Mouse (Mus musculus): ENCODE measurements around the gene Ppbp. TPM values are rescaled to one million over a fixed set of nuclear protein-coding genes. Genes with fewer than 3 reads are reported as not detected.

Gene Ppbp
- total RNA-seq (2015; ENCODE audit: low replicate concordance), result 10.0 and 10.8 TPM in 2 replicates
- 1.7 TPM in 1 of 2 replicates, not detected in the other for total RNA-seq (2017; ENCODE audit: low replicate concordance)

- ATAC-seq (replicated peaks; ENCODE audit: low FRiP score, poor library complexity, severe bottlenecking), result no peak
Measured at GRCm38 (mm10) chr5:90768218-90768617, at the start of gene Ppbp. Gene Ppbp, plus strand, starts transcription at chr5:90768518.

GRCm38 (mm10) chr5:90722656-90723055, 45.7 kb upstream of the Ppbp start:
- no peak for ATAC-seq (replicated peaks; ENCODE audit: low FRiP score, poor library complexity, severe bottlenecking)

- no peak for ATAC-seq (replicated peaks; ENCODE audit: low FRiP score, poor library complexity, severe bottlenecking)
Measured at GRCm38 (mm10) chr5:90728254-90728653, 40.1 kb upstream of the Ppbp start.

DNA sequence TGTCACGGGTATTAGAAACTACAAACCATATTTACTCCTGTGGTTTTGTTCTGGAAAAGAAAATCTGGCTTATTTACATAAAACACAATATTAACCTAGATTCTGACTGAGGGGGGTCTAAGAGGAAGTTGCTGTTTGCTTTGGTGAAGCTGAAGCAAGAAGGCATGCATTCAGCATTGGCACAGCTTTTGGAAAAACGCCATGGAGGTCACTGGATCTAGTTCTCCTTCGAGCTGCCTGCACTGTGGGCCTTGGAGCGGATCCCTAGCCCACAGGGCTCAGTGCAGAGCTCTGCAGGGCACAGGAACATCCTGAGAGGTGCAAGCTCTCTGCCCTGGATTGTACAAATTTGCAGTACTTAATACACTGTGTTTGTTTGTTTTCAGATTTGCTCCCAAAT, 36.8 kb upstream of the Ppbp start:
- no peak for ATAC-seq (replicated peaks; ENCODE audit: low FRiP score, poor library complexity, severe bottlenecking)

DNA sequence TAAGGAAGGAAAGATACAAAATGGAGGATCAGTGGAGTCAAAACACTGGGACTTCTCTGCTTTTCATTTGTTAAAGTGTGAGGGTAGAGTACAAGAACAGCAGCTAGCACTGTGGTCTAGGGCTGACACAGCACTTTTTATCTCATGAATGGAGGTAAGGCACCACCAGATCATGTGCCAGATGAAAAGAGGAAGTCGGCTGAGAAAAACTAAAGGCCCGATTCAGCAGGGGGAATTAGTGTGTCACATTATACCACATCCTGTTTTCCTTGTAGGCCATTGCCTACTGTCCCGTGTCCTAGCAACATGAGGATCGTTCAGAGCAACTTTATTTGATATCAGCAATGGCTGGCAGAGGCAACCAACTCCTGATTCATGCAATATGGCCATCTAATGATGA, 26.3 kb upstream of the Ppbp start:
- no peak for ATAC-seq (replicated peaks; ENCODE audit: low FRiP score, poor library complexity, severe bottlenecking)

DNA sequence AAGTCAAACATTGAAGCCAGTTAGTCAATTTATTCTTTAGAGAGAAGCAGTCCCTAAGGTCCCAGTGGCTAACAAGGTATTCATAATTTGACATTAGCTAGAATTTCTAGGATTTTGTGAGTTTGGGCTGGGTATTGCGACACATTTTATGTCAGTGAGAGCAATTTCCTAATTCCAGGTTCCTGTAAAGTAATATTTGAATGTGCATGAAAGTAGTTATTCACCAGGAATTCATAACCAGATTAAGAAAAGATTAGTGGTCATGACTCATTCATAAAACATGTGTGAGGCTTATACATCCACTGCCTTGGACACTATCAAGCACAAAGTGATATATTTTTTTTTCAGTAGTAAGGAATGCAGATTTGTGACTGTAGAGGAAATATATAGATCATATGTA, 14.4 kb upstream of the Ppbp start:
- no peak for ATAC-seq (replicated peaks; ENCODE audit: low FRiP score, poor library complexity, severe bottlenecking)

GRCm38 (mm10) chr5:90758020-90758605, 10.2 kb upstream of the Ppbp start:
- no peak for ATAC-seq (replicated peaks; ENCODE audit: low FRiP score, poor library complexity, severe bottlenecking)

DNA sequence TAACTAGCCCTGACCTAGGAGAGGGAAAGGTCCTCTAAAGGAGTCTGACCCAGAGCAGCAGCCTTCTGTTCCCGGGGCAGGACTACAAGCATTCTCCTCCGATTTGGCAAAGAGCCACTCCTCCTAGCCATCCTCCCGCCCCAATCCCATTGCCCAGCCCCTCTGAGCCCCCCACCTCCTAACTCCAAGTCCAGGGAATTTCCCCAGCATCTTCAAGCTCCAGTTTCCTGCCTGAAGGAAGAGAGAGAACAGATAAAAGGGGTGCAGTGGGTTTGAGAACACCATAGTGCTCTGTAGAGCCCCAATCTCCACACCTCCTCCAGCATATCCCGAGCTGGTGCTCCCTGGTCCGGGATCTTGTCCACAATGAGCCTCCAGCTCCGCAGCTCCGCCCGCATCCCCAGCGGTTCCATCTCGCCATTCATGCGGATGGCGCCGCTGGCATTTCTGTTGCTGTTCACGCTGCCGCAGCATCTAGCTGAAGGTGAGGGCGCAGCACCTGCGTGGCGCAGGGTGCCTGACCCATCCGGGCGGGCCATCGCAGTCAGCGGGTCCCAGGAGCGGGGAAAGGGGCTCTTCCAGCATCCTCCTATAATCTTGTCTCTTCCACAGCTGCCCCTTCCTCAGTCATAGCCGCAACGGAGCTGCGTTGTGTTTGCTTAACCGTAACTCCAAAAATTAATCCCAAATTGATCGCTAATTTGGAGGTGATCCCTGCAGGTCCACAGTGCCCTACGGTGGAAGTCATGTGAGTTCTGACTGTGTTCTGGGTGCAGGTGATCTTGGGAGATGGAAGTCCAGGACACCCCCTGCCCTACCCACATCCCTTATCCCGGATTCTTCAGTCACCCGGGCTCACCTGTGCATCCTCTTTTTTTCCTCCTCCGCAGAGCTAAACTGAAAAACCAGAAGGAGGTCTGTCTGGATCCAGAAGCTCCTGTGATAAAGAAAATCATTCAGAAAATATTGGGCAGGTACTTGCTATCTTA, 8.9 kb upstream of the Ppbp start, which contains the start of gene Cxcl5:
Cxcl5 (plus strand) TSS at position 284 of the 989 bp plus-strand sequence.
- no peak for ATAC-seq (replicated peaks; ENCODE audit: low FRiP score, poor library complexity, severe bottlenecking)

- ATAC-seq (replicated peaks; ENCODE audit: low FRiP score, poor library complexity, severe bottlenecking), result no peak
Measured at GRCm38 (mm10) chr5:90760303-90760702, 8.0 kb upstream of the Ppbp start.

GRCm38 (mm10) chr5:90760844-90761243, 7.5 kb upstream of the Ppbp start:
- no peak for ATAC-seq (replicated peaks; ENCODE audit: low FRiP score, poor library complexity, severe bottlenecking)

- no peak for ATAC-seq (replicated peaks; ENCODE audit: low FRiP score, poor library complexity, severe bottlenecking)
Measured at GRCm38 (mm10) chr5:90761834-90762233, 6.5 kb upstream of the Ppbp start.

GRCm38 (mm10) chr5:90763912-90764665, 4.2 kb upstream of the Ppbp start:
- ATAC-seq (replicated peaks; ENCODE audit: low FRiP score, poor library complexity, severe bottlenecking), result no peak

GRCm38 (mm10) chr5:90765821-90766606, 2.3 kb upstream of the Ppbp start:
- ATAC-seq (replicated peaks; ENCODE audit: low FRiP score, poor library complexity, severe bottlenecking), result no peak

DNA sequence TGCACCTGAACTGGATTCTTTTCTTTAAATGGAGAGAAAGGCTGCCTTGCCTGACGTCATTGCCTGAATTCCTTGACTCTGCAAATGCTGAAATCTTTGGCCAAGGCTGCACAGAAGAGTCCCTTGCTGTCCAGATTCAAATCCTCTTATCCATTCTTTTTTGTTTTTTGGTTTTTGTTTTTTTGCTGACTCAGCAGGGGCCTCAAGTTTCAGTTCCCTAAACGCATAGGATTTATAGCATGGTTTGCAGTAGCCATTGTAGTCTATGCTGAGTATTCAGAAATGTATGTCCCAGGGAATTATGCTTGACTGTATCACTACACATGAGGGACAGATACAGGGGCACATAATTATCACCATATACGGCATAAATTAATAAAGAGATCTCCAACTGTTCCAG, 3.1 kb downstream of the Ppbp start:
- ATAC-seq (replicated peaks; ENCODE audit: low FRiP score, poor library complexity, severe bottlenecking), result no peak

DNA sequence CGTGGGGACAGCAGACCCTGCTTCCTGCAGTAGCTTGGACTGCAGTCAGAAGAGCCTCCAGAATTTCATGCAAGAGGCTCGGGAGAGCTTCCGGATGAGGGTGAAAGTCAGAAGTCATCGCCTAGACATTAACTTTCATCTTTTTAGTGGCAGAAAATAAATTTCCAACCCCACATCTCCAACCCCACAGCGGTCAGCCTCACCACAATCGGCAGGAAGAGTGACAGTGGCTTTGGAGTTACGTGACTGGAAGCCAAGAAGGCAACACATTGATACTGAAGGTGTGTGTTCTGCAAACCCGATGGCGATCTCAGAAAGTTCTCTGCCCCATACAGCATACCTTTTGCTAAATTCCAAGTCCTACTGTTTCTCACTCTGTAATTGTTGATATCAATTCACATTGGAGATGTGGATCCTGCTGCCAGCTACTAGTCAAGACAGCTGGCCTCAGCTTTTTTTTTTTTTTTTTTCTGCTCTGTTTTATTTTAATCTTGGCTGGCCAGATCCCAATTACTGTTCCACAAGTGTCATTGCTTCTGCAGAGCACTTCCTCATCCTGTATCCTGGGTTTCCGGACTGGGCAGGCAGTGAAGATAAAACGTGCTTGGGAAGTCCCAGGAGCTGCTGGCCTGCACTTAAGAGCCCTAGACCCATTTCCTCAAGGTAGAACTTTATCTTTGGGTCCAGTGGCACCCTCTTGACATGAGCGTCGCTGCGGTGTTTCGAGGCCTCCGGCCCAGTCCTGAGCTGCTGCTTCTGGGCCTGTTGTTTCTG, 3.7 kb downstream of the Ppbp start, which contains the start of gene Pf4:
Pf4 (plus strand) TSS at position 556 of the 774 bp plus-strand sequence.
- ATAC-seq (replicated peaks; ENCODE audit: low FRiP score, poor library complexity, severe bottlenecking), result no peak

GRCm38 (mm10) chr5:90775562-90775961, 7.2 kb downstream of the Ppbp start:
- ATAC-seq (replicated peaks; ENCODE audit: low FRiP score, poor library complexity, severe bottlenecking), result no peak

DNA sequence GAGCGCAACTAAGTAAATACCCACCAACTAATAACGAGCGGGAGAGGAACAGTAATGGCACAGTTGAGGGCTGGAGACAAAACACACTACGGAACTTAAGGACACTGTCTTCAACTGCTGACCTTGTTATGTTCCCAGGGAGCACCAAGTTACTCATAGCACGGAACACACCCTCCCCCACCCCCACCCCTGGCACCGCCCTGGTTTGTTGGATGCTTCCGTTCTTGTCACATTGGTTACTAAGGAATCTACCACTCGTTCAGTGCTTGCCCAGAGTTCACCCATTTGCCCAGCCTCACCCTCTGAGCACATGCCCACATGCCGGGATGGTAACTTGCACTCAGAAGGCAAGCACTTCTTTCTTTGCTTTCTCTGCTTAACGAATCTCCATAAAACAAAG, 9.3 kb downstream of the Ppbp start:
- ATAC-seq (replicated peaks; ENCODE audit: low FRiP score, poor library complexity, severe bottlenecking), result no peak

DNA sequence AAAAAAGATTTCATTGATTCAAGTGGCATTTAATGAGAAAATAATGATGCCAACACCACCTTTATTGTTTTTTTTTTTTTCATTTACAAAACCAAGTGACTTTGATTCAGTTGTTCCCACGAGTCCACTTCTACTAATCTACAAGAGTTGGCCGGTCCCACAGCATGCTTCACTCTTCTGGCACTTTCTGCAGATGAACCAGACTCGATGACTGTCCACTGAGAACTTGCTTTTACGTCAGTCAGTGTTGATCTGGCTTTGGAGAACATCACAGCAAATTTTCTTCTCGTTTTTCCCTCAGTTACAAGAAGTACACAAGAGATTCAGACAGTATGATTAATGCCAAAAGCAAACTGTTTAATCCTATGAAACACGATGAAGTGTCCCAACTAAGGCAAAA, 10.5 kb downstream of the Ppbp start:
- ATAC-seq (replicated peaks; ENCODE audit: low FRiP score, poor library complexity, severe bottlenecking), result no peak

- ATAC-seq (replicated peaks; ENCODE audit: low FRiP score, poor library complexity, severe bottlenecking), result no peak
Measured at GRCm38 (mm10) chr5:90783697-90784096, 15.4 kb downstream of the Ppbp start.
